9 mouse cellular contexts compared by ENCODE assay signal in the genomic region with DNA sequence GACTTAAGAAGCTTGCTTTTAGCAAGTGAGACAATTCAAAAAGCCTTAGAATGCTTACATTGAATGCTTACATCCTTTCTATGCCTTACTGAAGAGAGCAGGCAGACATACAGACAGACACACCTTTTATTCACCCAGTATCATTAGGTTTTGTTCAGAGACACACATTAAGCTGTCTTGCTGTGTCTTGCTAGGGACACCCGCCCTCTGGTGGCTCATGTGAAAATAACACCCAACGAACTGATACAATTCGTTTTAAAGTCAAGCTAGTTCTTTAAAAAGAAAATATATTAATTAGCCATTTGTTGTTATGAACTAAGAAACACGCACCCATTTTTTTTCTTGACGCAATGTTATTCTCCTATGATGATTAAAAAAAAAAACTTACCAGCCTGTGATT.
DNase-seq lines count a peak whose midpoint lies in the region; ATAC-seq lines count a peak whose summit lies in the region.
"Had no signal": no experiment of that assay in that cellular context is flagged by ENCODE, and none has a peak within 500 bp of the region (broad histone marks: within the 10 kb centered on the region; RNA-seq: fewer than 3 reads in every experiment).

No protein-coding gene starts in this region.

- WGBS in forebrain, embryonic 15.5 days, result 15% methylated on average over 5 of the region's 5 CpGs
- 13% methylated on average over 5 of the region's 5 CpGs for WGBS in midbrain, embryonic 16.5 days

- H3K9ac ChIP-seq in forebrain, embryonic 15.5 days (replicated peaks), result peak overlapping the region; percentile 20; the same call in 1 of the 2 replicates
- no peak overlapping the region for H3K9ac ChIP-seq in midbrain, embryonic 16.5 days (ENCODE audit: low read depth, low read length)

- DNase-seq in urinary bladder, adult 18-20 months (ENCODE audit: low spot score in 2 of 2), result peak; percentile 29 to 41
- no peak for DNase-seq in urinary bladder, postnatal 10 days (ENCODE audit: low spot score)
- peak; percentile 46 for DNase-seq in cerebellum, adult 11 months
- peak; percentile 38 for DNase-seq in induced T-regulatory cell, adult 2 months (ENCODE audit: low read depth)
- DNase-seq in left cerebral cortex, postnatal 14 days (ENCODE audit: low spot score in 2 of 2), result peak; percentile 85 to 91
- DNase-seq in testis, postnatal 14 days (ENCODE audit: low spot score), result peak; percentile 15

- no peaks in the 10 kb centered on the region for H3K36me3 ChIP-seq in forebrain, embryonic 15.5 days
- H3K36me3 ChIP-seq in midbrain, embryonic 16.5 days (ENCODE audit: control insufficient read depth, insufficient read depth, low read length), result no peaks in the 10 kb centered on the region

- no peak overlapping the region for H3K27ac ChIP-seq in forebrain, embryonic 15.5 days (replicated peaks)
- H3K27ac ChIP-seq in midbrain, embryonic 16.5 days (ENCODE audit: low read length), result no peak overlapping the region

- intact Hi-C loops in left cerebral cortex, postnatal 14 days (cut with DNase I), result loop anchor here (1.0 to 5.0 kb wide), 4 partner anchors 49 to 525 kb away; a partner anchor contains a TSS

- peaks cover 34% of the 10 kb centered on the region for H3K4me1 ChIP-seq in forebrain, embryonic 15.5 days
- peaks cover 32% of the 10 kb centered on the region for H3K4me1 ChIP-seq in midbrain, embryonic 16.5 days (ENCODE audit: control insufficient read depth, insufficient read depth, low read length)

- H3K4me2 ChIP-seq in forebrain, embryonic 15.5 days (replicated peaks), result peak overlapping the region; percentile 90
- H3K4me2 ChIP-seq in midbrain, embryonic 16.5 days (ENCODE audit: low read length), result peak overlapping the region; percentile 81

- H3K27me3 ChIP-seq in forebrain, embryonic 15.5 days, result no peaks in the 10 kb centered on the region
- H3K27me3 ChIP-seq in midbrain, embryonic 16.5 days (ENCODE audit: control insufficient read depth, insufficient read depth, low read depth, low read length), result no peaks in the 10 kb centered on the region; the same call in 1 of the 2 replicates

- H3K9me3 ChIP-seq in forebrain, embryonic 15.5 days, result no peaks in the 10 kb centered on the region
- no peaks in the 10 kb centered on the region for H3K9me3 ChIP-seq in midbrain, embryonic 16.5 days (replicated peaks; ENCODE audit: control insufficient read depth, low read length, poor library complexity, severe bottlenecking)

- ATAC-seq in forebrain, embryonic 15.5 days (replicated peaks), result peak; percentile 35; the same call in 1 of the 2 replicates
- ATAC-seq in midbrain, embryonic 16.5 days, result peak; percentile 54; the same call in 1 of the 2 replicates

- H3K4me3 ChIP-seq in forebrain, embryonic 15.5 days, result peak overlapping the region; percentile 49
- peak overlapping the region; percentile 47 for H3K4me3 ChIP-seq in midbrain, embryonic 16.5 days (ENCODE audit: low read depth, low read length)
- H3K4me3 ChIP-seq: erythroblast, embryonic 14.5 days had no signal
